Mouse (Mus musculus): Measurements from ENCODE around the gene Pop7.
A peak's percentile ranks its signal among the peaks of the same experiment; 100 is the strongest.

The Pop7 gene

GRCm38 (mm10) chr5:137501709-137502666 is at the start of gene Pop7:
Pop7 (minus strand) TSS chr5:137502518.
- peak; percentile 100 for DNase-seq (ENCODE audit: low read depth)

DNA sequence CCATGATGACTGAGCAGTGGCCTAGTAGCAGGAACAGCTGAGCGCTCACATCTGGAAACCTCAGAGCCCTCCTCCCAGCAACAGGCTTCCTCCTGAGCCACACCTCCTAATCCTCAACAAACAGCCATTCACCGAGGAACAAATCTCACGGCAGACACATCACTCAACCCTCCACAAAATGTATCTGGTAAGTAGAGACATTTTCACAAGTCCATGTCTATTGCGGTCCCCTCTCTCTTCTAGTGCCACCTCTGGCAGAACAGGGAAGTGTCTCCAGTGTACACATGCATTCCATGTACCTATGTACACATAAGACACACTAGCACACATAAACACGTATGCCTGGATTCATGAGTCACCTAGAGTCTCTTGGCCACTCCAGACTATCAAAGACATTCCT is 48.8 kb upstream of the Pop7 start:
- no peak for DNase-seq (ENCODE audit: low read depth)

DNA sequence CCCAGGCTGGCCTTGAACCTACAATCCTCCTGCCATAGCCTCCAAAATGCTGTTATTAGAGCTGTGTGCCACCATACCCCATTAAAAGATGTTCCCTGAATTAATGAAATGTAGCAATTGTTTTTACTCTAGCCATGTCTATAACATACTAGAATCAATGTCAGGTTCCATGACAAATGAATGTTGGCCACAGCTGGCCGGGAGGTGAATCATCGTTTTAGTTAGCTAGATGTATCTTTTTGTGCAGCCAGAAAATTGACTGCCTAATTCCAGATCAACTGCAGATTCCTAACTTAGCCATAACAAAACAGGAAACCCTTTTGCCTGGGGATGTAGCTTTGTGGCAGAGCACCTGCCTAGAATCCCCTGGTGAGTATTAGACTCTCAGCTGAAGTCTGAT is 47.5 kb upstream of the Pop7 start:
- DNase-seq (ENCODE audit: low read depth) = no peak

DNA sequence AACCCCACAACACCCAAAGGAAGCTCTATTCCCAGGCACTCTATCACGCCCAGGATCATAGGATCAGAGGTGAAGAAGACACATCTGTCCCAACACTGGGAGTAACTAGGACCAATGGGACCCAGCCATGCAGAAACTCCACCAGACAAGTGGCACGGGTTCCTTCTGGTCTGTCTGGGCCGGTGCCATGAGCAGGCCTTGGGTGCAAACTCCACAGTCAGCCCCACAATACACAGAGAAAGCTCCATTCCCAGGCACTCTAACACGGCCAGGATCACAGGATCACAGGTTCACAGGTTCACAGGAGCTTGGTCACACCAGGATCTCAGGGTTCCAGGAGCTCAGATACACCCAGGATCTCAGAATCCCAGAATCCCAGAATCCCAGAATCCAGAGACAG is 43.3 kb upstream of the Pop7 start:
- no peak for DNase-seq (ENCODE audit: low read depth)

- no peak for DNase-seq (ENCODE audit: low read depth)
Observed at GRCm38 (mm10) chr5:137544926-137545325, 42.6 kb upstream of the Pop7 start.

DNA sequence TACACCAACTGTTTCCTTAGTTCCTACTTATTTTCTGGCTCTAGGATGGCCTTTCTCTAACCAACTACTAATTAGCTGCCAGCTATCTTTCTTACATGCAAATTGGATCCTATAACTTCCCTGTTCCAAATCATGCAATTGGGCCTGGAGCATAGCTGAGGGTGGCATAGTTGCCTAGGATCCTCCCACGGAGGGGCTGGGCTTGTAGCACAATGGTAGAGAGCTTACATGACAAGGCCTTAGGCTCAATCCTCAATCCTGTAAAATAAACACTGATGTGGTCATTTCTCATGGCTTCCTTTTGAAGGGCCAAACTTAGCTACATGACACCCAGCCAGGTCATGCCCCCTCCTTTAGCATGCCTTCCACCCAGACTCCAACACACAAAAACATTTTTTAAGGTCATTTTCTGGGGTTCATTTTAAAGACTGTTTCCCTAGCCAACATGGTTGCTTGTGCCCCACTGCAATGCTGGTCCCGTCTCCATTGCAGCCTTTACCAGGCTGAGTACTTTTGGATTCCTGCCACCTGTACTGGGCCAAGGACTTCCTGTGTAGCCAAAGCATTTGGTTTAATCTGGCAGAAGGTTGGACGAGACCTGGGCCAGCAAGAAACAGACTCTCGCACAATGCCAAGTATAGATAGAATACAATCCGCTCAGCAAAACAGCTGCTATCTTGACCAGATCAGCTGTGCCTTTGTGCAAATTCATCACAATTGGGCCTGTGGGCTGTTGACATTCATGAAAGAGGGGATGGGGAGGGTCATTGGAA is 39.6 kb upstream of the Pop7 start:
- no peak for DNase-seq (ENCODE audit: low read depth)

DNA sequence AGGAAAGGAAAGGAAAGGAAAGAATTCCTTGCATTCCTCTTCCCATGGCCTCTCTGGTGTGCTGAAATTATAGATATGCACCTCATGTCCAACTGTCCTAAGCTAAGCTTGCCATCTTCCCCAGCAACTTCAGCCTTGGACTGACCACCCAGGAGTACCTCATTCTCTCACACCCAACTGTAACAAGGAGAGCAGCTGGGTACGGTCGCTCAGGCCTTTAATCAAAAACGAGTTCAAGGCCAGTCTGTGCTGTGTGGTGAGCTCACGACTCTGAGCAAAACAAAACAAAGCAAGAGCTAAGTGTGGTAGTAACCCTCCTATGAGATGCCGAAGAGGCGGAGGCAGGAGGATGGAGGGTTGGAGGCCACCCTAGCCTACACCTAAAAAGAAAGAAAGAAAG is 38.7 kb upstream of the Pop7 start:
- DNase-seq (ENCODE audit: low read depth) = no peak

GRCm38 (mm10) chr5:137539291-137539801 is 37.0 kb upstream of the Pop7 start:
- no peak for DNase-seq (ENCODE audit: low read depth)

DNA sequence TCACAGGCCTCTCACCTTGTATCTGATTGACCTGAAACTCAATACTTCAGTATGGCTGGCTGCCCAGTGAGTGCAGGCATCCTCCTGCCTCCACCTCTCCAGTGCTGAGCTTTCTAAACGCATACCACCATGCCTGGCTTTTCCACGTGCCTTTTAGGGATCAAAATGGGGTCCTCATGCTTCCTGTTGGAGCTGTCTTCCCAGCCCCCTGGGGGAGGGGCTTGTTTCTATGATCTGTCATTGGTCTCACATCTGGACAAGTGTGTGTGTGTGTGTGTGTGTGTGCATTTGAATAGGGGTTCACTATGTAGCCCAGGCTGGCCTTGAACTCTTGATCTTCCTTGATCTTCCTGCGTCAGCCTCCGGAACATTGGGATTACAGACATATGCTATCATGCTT is 35.1 kb upstream of the Pop7 start:
- DNase-seq (ENCODE audit: low read depth) = no peak

DNA sequence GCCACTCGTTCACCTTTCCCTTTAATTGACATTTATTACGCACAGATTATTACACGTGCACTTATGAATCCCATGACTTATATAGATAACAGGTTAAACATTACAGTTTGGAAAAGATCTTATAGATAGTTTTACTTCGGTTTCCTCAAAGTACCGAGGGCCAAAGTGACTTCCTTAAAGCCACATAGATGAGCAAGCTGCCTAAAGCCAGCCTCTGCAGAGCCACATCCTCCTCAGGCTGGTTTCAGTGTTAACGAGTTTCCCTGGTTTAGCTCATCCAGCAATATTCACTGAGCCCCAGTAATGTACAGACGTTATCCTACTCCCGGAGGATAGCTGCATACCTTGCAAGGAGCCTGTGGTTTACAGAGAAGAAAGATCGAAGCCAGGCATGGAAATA is 33.0 kb upstream of the Pop7 start:
- DNase-seq (ENCODE audit: low read depth) = no peak

GRCm38 (mm10) chr5:137534762-137535161 is 32.4 kb upstream of the Pop7 start:
- no peak for DNase-seq (ENCODE audit: low read depth)

- peak; percentile 97 for DNase-seq (ENCODE audit: low read depth)
Observed at GRCm38 (mm10) chr5:137533117-137533827, 31.0 kb upstream of the Pop7 start, which contains the start of the genes Epo and Gnb2. Epo (minus strand) TSS chr5:137533242. Gnb2 (minus strand) TSS chr5:137533510.

DNA sequence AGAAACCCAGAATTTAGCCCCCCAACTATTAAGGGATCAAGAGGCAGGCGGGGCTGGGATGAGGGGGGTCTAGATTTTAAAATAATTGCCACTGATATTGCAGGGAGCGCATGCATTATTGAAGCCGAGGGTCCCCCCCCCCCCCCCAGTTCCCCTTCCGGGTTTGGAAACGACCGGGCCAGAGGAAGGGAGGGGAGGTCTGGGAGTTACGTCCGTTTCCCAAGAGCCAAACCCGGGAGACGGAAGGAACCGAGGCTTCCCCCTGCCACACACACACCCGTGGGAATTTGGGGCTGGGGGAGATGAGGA is 30.4 kb upstream of the Pop7 start:
- DNase-seq (ENCODE audit: low read depth) = no peak

- DNase-seq (ENCODE audit: low read depth) = no peak
Observed at GRCm38 (mm10) chr5:137532131-137532807, 30.0 kb upstream of the Pop7 start.

- no peak for DNase-seq (ENCODE audit: low read depth)
Observed at GRCm38 (mm10) chr5:137531414-137532130, 29.3 kb upstream of the Pop7 start.

DNA sequence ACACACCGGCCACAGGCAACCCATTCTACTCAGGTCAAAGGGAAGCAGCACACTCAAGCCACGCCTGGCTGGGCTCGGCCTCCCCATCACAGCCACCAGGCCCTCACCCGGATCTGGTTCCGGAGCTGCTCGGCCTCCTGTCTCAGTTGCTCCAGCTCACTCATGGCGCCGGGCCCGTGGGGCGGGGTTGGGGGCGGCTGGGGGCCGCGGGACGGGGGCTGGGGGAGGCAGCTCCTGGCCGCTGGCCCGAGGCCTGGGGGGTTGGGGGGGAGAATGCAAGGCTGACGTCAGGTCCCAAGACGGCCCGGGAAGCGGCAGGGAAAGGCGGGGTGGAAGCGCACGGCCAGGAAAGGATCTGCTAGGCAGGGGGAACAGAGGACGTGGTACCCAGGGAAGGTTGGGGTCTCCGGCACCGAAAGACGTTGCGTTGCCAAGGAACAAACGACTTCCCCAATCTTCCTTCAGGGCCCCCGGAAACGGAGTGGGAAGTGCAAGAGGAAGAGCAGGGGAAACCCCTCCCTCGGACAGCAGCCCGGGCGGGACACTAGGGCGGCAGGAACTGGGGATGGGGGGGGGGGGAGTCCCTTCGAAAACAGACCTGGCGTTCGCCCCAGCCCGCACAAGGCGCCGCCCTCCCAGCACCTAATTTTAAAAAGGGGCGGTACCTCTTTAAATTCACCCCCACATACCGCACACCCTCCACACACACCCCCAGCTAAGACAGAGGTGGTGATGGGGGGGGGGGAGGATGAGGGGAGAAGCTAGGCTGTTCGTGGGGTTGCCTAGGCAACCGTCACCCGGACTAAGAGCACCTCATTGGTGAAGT is 28.5 kb upstream of the Pop7 start:
- DNase-seq (ENCODE audit: low read depth) = no peak

DNA sequence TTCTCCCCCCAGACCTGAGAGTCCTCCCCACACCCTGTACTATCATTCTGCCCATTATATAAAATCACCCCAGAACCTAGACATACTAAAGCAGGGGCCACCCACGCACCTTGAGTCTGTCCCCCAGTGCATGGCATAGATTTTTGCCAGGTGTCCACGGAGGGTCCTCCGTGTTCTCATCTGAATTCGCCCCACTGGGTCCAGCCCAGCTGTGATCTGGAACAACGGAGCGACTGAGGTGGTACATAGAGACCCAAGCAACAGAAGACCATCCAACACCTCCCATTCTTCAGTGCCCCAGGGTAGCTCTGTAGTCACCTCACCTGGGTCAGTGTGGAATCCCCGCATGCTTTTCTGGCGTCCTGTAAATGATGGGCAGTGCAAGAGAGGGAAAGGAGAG is 27.8 kb upstream of the Pop7 start:
- DNase-seq (ENCODE audit: low read depth) = no peak

- no peak for DNase-seq (ENCODE audit: low read depth)
Observed at GRCm38 (mm10) chr5:137529221-137529995, 27.1 kb upstream of the Pop7 start.

DNA sequence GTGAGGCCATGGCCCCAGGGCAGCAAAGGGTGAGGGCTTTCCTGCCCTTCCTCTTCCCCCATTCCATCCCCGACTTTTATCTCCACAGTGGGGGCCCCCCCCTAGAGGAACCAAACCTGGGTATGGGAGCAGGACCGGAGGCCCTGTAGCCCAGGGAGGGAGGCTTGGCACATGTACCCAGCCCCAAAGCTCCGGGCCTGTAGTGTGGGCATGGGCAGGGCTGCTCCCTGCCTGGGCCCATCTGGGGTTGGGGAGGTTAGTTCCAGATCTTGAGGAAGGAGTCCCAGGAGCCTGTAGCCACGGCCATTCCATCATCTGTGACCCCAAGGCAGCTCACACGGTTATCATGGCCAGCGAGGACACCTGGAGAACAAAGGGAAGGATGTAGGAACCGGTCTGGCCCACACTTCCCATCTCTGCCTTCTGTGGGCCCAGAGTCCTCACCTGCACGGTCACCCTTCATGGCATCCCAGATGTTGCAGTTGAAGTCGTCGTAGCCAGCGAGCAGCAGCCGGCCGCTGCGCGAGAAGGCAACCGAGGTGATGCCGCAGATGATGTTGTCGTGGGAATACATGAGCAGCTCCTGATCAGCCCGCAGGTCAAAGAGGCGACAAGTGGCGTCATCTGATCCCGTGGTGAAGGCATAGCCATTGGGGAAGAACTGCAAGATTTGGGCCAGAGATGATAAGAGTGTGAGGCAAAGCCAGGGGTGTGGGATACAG is 26.1 kb upstream of the Pop7 start:
- no peak for DNase-seq (ENCODE audit: low read depth)

Measured in c-Kit-positive CD71-positive TER-119-negative erythroid progenitor cells, embryonic 14.5 days (primary cell).